Mouse (Mus musculus) liver, postnatal 0 days (tissue): Measurements from ENCODE around the gene Pthlh.

Source experiments
- CTCF ChIP-seq: sonication (generic); IDR thresholded peaks from 2 replicates; pipeline ENCODE4 v1.5.1; 2016; ENCODE audit warnings: antibody characterized with exemption, low read depth
- EP300 ChIP-seq: IDR thresholded peaks from 2 replicates; pipeline ENCODE4 v1.6.1; 2016; ENCODE audit warnings: antibody characterized with exemption, low read depth, mild to moderate bottlenecking

- TF ChIP-seq CTCF = no peak
- no peak for TF ChIP-seq EP300
Observed at GRCm38 (mm10) chr6:147299607-147300006, 35.6 kb upstream of the Pthlh start.
